Mouse (Mus musculus) heart, embryonic 14.5 days (tissue): ENCODE measurements at regions not wholly inside any gene's neighbourhood (a gene's known extent, or its start where the extent isn't known, plus 50 kb on each side); places are given as distances from the start of the nearest gene placed in this dataset.

Experiments used
- ATAC-seq: fragments of 200-750 bp; cut with Nextera tagmentation; 2 replicates; pipeline ENCODE4 v1.8.0; 2017; ENCODE audit warnings: low read depth, moderate TSS enrichment; ENCODE audit not compliant: insufficient number of reproducible peaks, insufficient read depth, low FRiP score
- H3K27ac ChIP-seq, 2 experiments: fragments of 200-500 bp in 1 of 2; fragments of 300-500 bp in 1 of 2; sonication (generic) in 1 of 2; replicated peaks in 1 of 2; 2 replicates each; pipeline ENCODE4 v1.5.1; 2012 to 2014; ENCODE audit warnings: low read depth in 2 of 2, low read length in 2 of 2, control low read depth in 1 of 2, mild to moderate bottlenecking in 1 of 2, mixed read lengths in 1 of 2; ENCODE audit not compliant: control insufficient read depth in 1 of 2, insufficient read depth in 1 of 2
- H3K27me3 ChIP-seq: fragments of 300-500 bp; sonication (generic); 2 replicates; pipeline ENCODE4 v1.6.1; 2014; ENCODE audit warnings: mild to moderate bottlenecking, low read length, control low read depth; ENCODE audit not compliant: control insufficient read depth, insufficient read depth
- H3K36me3 ChIP-seq: fragments of 300-500 bp; sonication (generic); 2 replicates; pipeline ENCODE4 v1.6.1; 2014; ENCODE audit warnings: mild to moderate bottlenecking, control low read depth, low read length, mixed read lengths; ENCODE audit not compliant: control insufficient read depth, insufficient read depth
- H3K4me1 ChIP-seq, 2 experiments: fragments of 200-500 bp in 1 of 2; fragments of 300-500 bp in 1 of 2; sonication (generic) in 1 of 2; 2 replicates each; pipeline ENCODE4 v1.6.1; 2012 to 2014; ENCODE audit warnings: low read length in 2 of 2, control low read depth in 1 of 2, mixed read lengths in 1 of 2; ENCODE audit not compliant: control insufficient read depth in 2 of 2, insufficient read depth in 2 of 2
- H3K4me2 ChIP-seq: fragments of 300-500 bp; sonication (generic); 2 replicates; pipeline ENCODE4 v1.6.1; 2014; ENCODE audit warnings: mild to moderate bottlenecking, low read length
- H3K4me3 ChIP-seq, 2 experiments: fragments of 200-500 bp in 1 of 2; fragments of 300-500 bp in 1 of 2; sonication (generic) in 1 of 2; 2 replicates each; pipeline ENCODE4 v1.5.1; 2012 to 2014; ENCODE audit warnings: low read length in 2 of 2, mild to moderate bottlenecking in 2 of 2, control low read depth in 1 of 2, low read depth in 1 of 2, moderate library complexity in 1 of 2; ENCODE audit not compliant: control insufficient read depth in 1 of 2, insufficient read depth in 1 of 2
- H3K9ac ChIP-seq: fragments of 300-500 bp; sonication (generic); 2 replicates; pipeline ENCODE4 v1.6.1; 2014; ENCODE audit warnings: mild to moderate bottlenecking, low read length
- H3K9me3 ChIP-seq: fragments of 300-500 bp; sonication (generic); 2 replicates; pipeline ENCODE4 v1.6.1; 2016; ENCODE audit warnings: low read length, control low read depth; ENCODE audit not compliant: control insufficient read depth
- WGBS: fragments of 180-500 bp; shearing (Covaris S2); extraction: QIAGEN DNeasy Blood & Tissue Kit; methylation state at CpG from one replicate; pipeline ENCODE4 v1.1.7; 2014; 5-methylcytosine and 5-hydroxymethylcytosine counted together

DNA sequence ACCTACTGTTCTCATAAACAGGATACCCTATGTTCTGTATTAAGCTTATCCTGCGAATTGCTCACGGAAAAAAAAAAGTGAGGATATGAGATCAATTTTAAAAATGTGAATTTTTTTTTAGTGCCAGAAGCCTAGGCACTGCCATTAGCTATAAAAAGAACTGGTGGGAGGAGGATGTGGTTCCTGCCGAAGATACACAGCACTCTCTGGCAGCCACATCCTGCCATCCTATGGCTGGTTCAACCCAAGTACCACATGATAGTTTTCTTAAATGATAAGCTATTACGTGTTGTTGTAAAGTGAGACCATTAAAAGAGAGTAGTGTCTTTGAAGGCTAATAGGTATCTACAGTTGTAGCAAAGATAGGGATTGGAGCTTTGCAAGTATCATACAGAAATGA lies 58.2 kb upstream of the Ppp3ca start:
- H3K4me3 ChIP-seq, result no peak overlapping the region
- WGBS, result 59% methylated on average over 4 of the region's 4 CpGs
- H3K9me3 ChIP-seq, result no peaks in the 10 kb centered on the region
- no peaks in the 10 kb centered on the region for H3K4me1 ChIP-seq
- no peaks in the 10 kb centered on the region for H3K27me3 ChIP-seq
- no peak overlapping the region for H3K4me2 ChIP-seq
- ATAC-seq, result no peak
- H3K27ac ChIP-seq, result no peak overlapping the region
- H3K9ac ChIP-seq, result no peak overlapping the region
- no peaks in the 10 kb centered on the region for H3K36me3 ChIP-seq

DNA sequence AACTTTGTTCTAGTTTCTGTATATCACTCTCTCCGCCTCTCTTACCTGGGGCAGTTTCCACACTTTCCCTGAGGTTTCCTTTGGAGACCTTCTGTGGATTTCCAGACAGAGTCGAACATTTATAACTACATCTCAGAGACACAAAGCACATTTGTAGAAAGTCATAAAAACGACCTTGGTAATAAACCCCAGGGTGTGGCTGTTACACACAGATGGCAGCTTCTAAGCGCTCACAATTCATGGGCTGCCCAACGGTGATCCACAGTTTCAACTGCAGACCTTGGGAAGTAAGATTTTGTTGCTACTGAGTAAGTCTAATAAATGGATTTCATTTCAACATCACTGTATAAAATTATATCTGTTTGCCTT lies 59.4 kb upstream of the Ppp3ca start:
- no peak overlapping the region for H3K4me3 ChIP-seq
- H3K27me3 ChIP-seq, result no peaks in the 10 kb centered on the region
- no peaks in the 10 kb centered on the region for H3K36me3 ChIP-seq
- ATAC-seq, result no peak
- no peak overlapping the region for H3K9ac ChIP-seq
- H3K9me3 ChIP-seq, result no peaks in the 10 kb centered on the region
- no peak overlapping the region for H3K27ac ChIP-seq
- H3K4me1 ChIP-seq, result no peaks in the 10 kb centered on the region
- no peak overlapping the region for H3K4me2 ChIP-seq
- WGBS, result 75% methylated on average over 5 of the region's 5 CpGs

DNA sequence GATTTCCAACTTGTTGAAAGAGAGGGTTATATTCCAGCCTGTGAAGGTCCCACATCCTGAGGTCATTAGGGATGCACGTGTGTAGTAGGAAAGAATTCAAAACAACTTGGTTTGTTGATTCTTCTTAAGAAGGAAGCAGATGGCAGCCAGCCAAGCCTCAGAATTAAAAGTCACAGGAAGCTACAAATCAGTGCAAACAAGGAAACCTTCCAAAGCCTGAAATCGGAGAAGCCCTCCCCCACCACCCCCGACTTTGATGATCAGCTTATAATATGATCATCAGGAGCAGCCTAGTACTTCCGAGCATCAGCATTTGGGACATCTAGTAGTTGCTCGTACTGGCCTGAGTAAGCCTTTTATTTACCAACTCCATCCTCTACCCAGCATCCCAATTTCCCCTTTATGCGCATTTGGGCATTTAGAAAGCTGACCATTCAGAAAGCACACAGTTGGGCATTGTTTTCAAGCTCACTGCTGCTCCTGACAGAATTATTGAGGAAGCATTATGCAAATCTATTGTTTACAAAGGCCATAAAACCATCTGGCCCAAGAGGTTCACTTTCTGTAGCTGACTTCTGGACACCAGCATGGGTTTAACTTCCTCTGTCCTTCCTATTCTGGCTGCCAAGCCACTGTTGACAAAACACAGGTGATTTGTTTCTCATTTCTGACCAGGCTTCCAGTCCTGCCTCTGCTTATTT lies 59.9 kb upstream of the Ppp3ca start:
- H3K9ac ChIP-seq, result no peak overlapping the region
- H3K4me1 ChIP-seq, result no peaks in the 10 kb centered on the region
- H3K9me3 ChIP-seq, result no peaks in the 10 kb centered on the region
- H3K4me3 ChIP-seq, result no peak overlapping the region
- no peak overlapping the region for H3K4me2 ChIP-seq
- H3K27ac ChIP-seq, result no peak overlapping the region
- H3K36me3 ChIP-seq, result no peaks in the 10 kb centered on the region
- ATAC-seq, result no peak
- WGBS, result 50% methylated on average over 6 of the region's 6 CpGs
- no peaks in the 10 kb centered on the region for H3K27me3 ChIP-seq

DNA sequence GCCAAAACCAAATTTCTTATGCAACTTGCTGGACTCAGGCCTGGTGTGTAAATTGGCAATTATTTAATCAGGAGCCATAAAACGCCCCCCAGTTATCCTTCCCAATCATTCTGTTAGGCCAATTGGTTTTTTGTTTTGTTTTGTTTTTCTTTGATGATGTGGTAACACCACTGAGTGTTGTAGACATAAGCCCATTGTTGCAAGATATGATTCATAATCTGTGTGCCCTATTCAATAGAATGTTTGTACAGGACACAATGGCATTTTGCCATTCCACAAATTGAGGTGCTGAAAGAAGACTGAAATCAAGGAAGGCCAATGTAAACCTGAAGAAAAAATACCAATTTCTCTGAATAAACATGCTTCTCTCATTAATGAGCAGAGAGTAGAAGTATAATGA lies 68.2 kb upstream of the Ppp3ca start:
- no peak overlapping the region for H3K4me3 ChIP-seq
- H3K27me3 ChIP-seq, result no peaks in the 10 kb centered on the region
- H3K36me3 ChIP-seq, result no peaks in the 10 kb centered on the region
- no peak overlapping the region for H3K4me2 ChIP-seq
- ATAC-seq, result no peak
- H3K4me1 ChIP-seq, result no peaks in the 10 kb centered on the region
- no peaks in the 10 kb centered on the region for H3K9me3 ChIP-seq
- 58% methylated on average over 1 of the region's 1 CpGs for WGBS
- H3K27ac ChIP-seq, result no peak overlapping the region
- H3K9ac ChIP-seq, result no peak overlapping the region

DNA sequence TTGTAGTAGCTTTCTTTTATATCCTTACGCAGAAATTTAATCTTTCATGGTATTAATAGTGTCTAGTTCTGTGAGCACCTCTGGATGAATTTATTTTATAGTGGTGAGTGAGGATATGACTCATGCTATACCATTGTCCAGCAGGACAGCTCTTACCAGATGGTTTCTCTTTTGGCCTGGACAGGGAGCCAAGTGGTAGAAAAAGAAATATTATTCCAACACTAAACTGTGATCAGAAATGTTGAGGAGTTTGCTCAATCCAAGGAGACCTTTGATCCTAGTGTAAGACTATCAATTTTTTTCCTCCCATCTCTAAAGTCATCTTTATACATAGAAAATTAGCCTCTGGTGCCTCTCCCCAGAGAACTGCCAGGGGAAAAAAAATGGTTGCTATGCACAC lies 86.0 kb upstream of the Ppp3ca start:
- Histone ChIP-seq H3K27ac (no peak overlapping the region), H3K4me2 (no peak overlapping the region), H3K4me3 (no peak overlapping the region), H3K4me1 (no peaks in the 10 kb centered on the region), H3K9ac (no peak overlapping the region), H3K9me3 (no peaks in the 10 kb centered on the region), H3K36me3 (no peaks in the 10 kb centered on the region), H3K27me3 (no peaks in the 10 kb centered on the region)
- ATAC-seq, result no peak
- 91% methylated on average over 1 of the region's 1 CpGs for WGBS

DNA sequence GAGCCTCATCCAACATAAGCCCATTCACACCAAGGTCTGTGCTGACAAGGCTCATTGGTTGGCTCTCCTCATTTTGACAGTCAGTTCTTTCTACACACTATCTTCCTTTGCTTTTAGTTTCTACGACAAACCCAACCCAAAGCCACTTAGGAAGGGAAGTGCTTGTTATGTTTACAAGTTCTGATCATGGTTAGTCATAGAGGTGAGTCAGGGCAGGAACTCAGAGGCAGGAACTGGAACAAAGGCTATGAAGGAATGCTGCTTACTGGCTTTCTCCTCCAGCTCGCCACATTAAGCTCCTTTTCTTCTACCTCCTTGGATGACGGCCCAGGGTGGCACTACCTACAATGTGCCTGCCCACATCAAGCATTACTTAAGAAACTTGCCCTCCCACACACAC lies 91.9 kb upstream of the Ppp3ca start:
- 58% methylated on average over 3 of the region's 3 CpGs for WGBS
- no peaks in the 10 kb centered on the region for H3K27me3 ChIP-seq
- no peak overlapping the region for H3K4me2 ChIP-seq
- H3K9me3 ChIP-seq, result no peaks in the 10 kb centered on the region
- H3K9ac ChIP-seq, result no peak overlapping the region
- no peak overlapping the region for H3K27ac ChIP-seq
- no peak for ATAC-seq
- H3K36me3 ChIP-seq, result no peaks in the 10 kb centered on the region
- H3K4me1 ChIP-seq, result no peaks in the 10 kb centered on the region
- H3K4me3 ChIP-seq, result no peak overlapping the region

DNA sequence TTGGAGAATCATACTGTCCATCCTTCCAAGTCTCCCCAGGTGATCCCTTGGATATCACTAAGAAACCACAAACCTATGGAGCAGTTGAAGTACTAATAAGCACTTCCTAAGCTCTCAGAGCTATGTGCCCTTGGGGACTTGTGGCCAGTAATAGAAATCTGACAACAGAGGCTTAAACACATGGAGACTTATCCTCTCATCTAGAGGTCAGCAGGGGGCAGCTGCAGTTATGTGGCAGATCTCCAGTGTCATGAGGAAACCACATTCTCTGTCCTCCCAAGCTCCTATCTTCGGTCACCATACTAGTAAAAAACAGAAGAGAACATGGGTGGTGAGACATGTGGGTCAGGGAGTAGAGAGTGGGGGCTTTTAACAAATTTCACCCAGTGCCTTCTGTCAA lies 99.4 kb upstream of the Ppp3ca start:
- Histone ChIP-seq H3K27ac (no peak overlapping the region), H3K4me2 (no peak overlapping the region), H3K4me1 (no peaks in the 10 kb centered on the region), H3K9me3 (no peaks in the 10 kb centered on the region), H3K36me3 (no peaks in the 10 kb centered on the region), H3K4me3 (no peak overlapping the region), H3K9ac (no peak overlapping the region), H3K27me3 (no peaks in the 10 kb centered on the region)
- 75% methylated on average over 1 of the region's 1 CpGs for WGBS
- ATAC-seq, result no peak

DNA sequence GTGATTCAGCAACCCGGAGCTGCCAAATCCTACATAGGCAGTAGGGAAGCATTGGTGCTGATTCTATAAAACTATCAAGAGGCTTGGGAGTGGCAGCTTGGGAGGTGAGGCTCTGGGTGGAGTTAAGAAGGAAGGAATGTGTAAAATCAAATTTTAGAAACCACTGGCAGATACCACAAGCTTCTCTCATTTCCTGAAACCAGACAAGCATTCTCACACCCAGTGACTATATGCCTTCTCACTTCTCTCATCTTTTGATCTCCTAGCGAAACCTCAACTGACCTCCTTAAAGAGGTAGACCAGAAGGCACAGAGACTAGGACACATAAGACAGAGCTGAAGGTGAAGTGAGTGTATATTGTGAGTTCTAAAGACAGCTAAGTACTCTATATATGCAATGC lies 113.4 kb upstream of the Ppp3ca start:
- H3K4me2 ChIP-seq, result no peak overlapping the region
- no peaks in the 10 kb centered on the region for H3K4me1 ChIP-seq
- H3K9me3 ChIP-seq, result no peaks in the 10 kb centered on the region
- H3K4me3 ChIP-seq, result no peak overlapping the region
- no peaks in the 10 kb centered on the region for H3K36me3 ChIP-seq
- H3K27ac ChIP-seq, result no peak overlapping the region
- H3K9ac ChIP-seq, result no peak overlapping the region
- no peak for ATAC-seq
- WGBS, result 92% methylated on average over 2 of the region's 2 CpGs
- no peaks in the 10 kb centered on the region for H3K27me3 ChIP-seq
